Mouse (Mus musculus) neural tube, embryonic 14.5 days (tissue): ENCODE results near the gene Hcar2. TPM values are rescaled to one million over a fixed set of nuclear protein-coding genes. Genes with fewer than 3 reads are reported as not detected.

Experiments
- ATAC-seq: fragments of 200-750 bp; cut with Nextera tagmentation; 2 replicates; pipeline ENCODE4 v1.8.0; 2017; ENCODE audit warnings: low read depth, mild to moderate bottlenecking, moderate TSS enrichment, moderate library complexity
- H3K27ac ChIP-seq: fragments of 300-500 bp; sonication (generic); 2 replicates; pipeline ENCODE4 v1.5.1; 2014; ENCODE audit warnings: low read depth, mild to moderate bottlenecking, control low read depth, low read length, moderate library complexity, mixed read lengths
- H3K27me3 ChIP-seq: fragments of 300-500 bp; sonication (generic); 2 replicates; pipeline ENCODE4 v1.6.1; 2014; ENCODE audit warnings: low read length; ENCODE audit not compliant: control insufficient read depth, insufficient read depth
- H3K36me3 ChIP-seq: fragments of 300-500 bp; sonication (generic); 2 replicates; pipeline ENCODE4 v1.6.1; 2014; ENCODE audit warnings: low read length, mixed read lengths; ENCODE audit not compliant: control insufficient read depth, insufficient read depth
- H3K4me1 ChIP-seq: fragments of 300-500 bp; sonication (generic); 2 replicates; pipeline ENCODE4 v1.6.1; 2014; ENCODE audit warnings: low read length; ENCODE audit not compliant: control insufficient read depth, insufficient read depth
- H3K4me2 ChIP-seq: fragments of 300-500 bp; sonication (generic); 2 replicates; pipeline ENCODE4 v1.6.1; 2014; ENCODE audit warnings: mild to moderate bottlenecking, low read depth, low read length, control low read depth
- H3K4me3 ChIP-seq: fragments of 300-500 bp; sonication (generic); 2 replicates; pipeline ENCODE4 v1.5.1; 2014; ENCODE audit warnings: low read depth, low read length, control low read depth, mixed read lengths
- H3K9ac ChIP-seq: fragments of 300-500 bp; sonication (generic); replicated peaks from 2 replicates; pipeline ENCODE4 v1.6.1; 2014; ENCODE audit warnings: low read depth, mild to moderate bottlenecking, control low read depth, low read length, mixed read lengths
- H3K9me3 ChIP-seq: fragments of 300-500 bp; sonication (generic); 2 replicates; pipeline ENCODE4 v1.6.1; 2016; ENCODE audit warnings: low read length; ENCODE audit not compliant: control insufficient read depth
- WGBS: fragments of 180-500 bp; shearing (Covaris S2); extraction: QIAGEN DNeasy Blood & Tissue Kit; methylation state at CpG from one replicate; pipeline ENCODE4 v1.1.7; 2014; 5-methylcytosine and 5-hydroxymethylcytosine counted together
- polyA plus RNA-seq: library from polyadenylated mRNA; unstranded; fragments of >200 nt; fragmentation: Nextera tagmentation; extraction: Ambion mirVana; gene quantifications from 2 replicates; pipeline ENCODE4 v1.2.1, GENCODE M21; 2014

Hcar2 gene
- polyA plus RNA-seq, 1 experiment from 2014 or later = not detected

DNA sequence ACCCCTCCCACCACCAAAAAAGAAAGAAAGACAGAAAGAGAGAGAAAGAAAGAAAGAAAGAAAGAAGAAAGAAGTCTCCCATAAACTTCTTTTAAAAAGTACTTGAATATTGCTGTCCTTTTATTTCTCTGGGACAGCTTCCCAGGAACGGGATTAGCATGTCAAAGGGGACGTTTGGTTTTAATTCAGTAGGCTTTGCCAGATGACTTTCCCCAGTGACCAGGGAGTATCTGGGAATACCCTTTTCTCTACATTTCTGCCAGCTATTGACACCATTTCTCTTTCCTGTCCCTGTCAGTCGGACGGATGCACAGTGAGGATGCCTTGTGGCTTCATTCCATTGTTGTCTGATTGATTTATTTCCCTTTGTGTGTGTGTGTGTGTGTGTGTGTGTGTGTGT lies 21.5 kb downstream of the Hcar2 start:
- no peaks in the 10 kb centered on the region for H3K36me3 ChIP-seq
- no peak overlapping the region for H3K4me3 ChIP-seq
- H3K9ac ChIP-seq = no peak overlapping the region
- 30% methylated on average over 4 of the region's 4 CpGs for WGBS
- no peak overlapping the region for H3K27ac ChIP-seq
- H3K4me1 ChIP-seq = no peaks in the 10 kb centered on the region
- H3K27me3 ChIP-seq = no peaks in the 10 kb centered on the region
- H3K9me3 ChIP-seq = no peaks in the 10 kb centered on the region
- H3K4me2 ChIP-seq = no peak overlapping the region
- no peak for ATAC-seq

DNA sequence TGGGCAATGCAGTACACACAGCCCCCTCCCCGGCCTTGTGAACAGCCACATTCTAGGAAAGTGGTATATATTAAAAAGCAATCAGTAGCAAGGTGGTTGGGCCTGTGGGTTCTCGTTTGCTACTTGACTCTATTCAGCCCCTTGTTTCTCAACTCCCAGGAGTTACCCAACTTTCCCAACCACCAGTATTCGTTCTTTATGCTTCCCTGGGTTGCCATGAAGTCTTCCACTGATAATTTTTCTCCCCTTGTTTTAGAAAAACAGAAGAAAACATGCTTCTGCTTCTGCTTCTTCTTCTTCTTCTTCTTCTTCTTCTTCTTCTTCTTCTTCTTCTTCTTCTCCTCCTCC lies 22.4 kb downstream of the Hcar2 start:
- Histone ChIP-seq H3K4me2 (no peak overlapping the region), H3K36me3 (no peaks in the 10 kb centered on the region), H3K4me1 (no peaks in the 10 kb centered on the region), H3K9me3 (no peaks in the 10 kb centered on the region), H3K4me3 (no peak overlapping the region), H3K27ac (no peak overlapping the region), H3K9ac (no peak overlapping the region), H3K27me3 (no peaks in the 10 kb centered on the region)
- ATAC-seq = no peak
- 82% methylated on average over 3 of the region's 3 CpGs for WGBS

GRCm38 (mm10) chr5:123842221-123842934 lies 22.9 kb downstream of the Hcar2 start:
- H3K4me3 ChIP-seq = no peak overlapping the region
- no peak overlapping the region for H3K9ac ChIP-seq
- ATAC-seq = no peak
- no peaks in the 10 kb centered on the region for H3K9me3 ChIP-seq
- no peak overlapping the region for H3K4me2 ChIP-seq
- H3K27ac ChIP-seq = no peak overlapping the region
- WGBS = 75% methylated on average over 11 of the region's 11 CpGs
- H3K36me3 ChIP-seq = no peaks in the 10 kb centered on the region
- H3K27me3 ChIP-seq = no peaks in the 10 kb centered on the region
- no peaks in the 10 kb centered on the region for H3K4me1 ChIP-seq

DNA sequence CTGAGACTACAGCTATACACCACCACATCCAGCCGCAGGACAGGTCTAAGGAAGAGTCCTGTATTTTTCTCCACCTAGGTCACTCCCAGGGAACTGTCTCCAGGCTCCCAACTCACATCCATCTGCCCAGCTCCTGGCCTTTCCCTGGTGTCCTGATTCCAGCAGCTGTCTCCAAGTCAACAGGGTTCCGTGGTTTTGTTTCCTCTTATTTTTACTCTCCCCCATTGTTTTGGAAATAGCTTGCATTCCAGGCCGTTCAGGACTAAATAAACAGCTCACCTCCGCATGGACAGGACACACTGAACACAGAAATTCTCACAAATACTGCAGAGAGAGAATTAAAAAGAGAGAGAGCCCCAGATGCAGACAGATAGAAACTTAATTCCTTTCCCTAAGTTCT lies 27.9 kb downstream of the Hcar2 start:
- Histone ChIP-seq H3K27ac (no peak overlapping the region), H3K9ac (no peak overlapping the region), H3K4me2 (no peak overlapping the region), H3K27me3 (no peaks in the 10 kb centered on the region), H3K9me3 (no peaks in the 10 kb centered on the region), H3K36me3 (no peaks in the 10 kb centered on the region), H3K4me1 (no peaks in the 10 kb centered on the region), H3K4me3 (no peak overlapping the region)
- WGBS = 56% methylated on average over 4 of the region's 4 CpGs
- no peak for ATAC-seq

GRCm38 (mm10) chr5:123834836-123835235 lies 30.5 kb downstream of the Hcar2 start:
- Histone ChIP-seq H3K4me3 (no peak overlapping the region), H3K27ac (no peak overlapping the region), H3K9ac (no peak overlapping the region), H3K4me1 (no peaks in the 10 kb centered on the region), H3K27me3 (no peaks in the 10 kb centered on the region), H3K9me3 (no peaks in the 10 kb centered on the region), H3K4me2 (no peak overlapping the region), H3K36me3 (no peaks in the 10 kb centered on the region)
- ATAC-seq = no peak
- 78% methylated on average over 3 of the region's 3 CpGs for WGBS

- Histone ChIP-seq H3K4me2 (no peak overlapping the region), H3K36me3 (no peaks in the 10 kb centered on the region), H3K9me3 (no peaks in the 10 kb centered on the region), H3K27me3 (no peaks in the 10 kb centered on the region), H3K9ac (no peak overlapping the region), H3K27ac (no peak overlapping the region), H3K4me1 (no peaks in the 10 kb centered on the region), H3K4me3 (no peak overlapping the region)
- ATAC-seq = no peak
- WGBS = 86% methylated on average over 7 of the region's 7 CpGs
Observed at GRCm38 (mm10) chr5:123832309-123832708, 33.0 kb downstream of the Hcar2 start.

- Histone ChIP-seq H3K4me1 (no peaks in the 10 kb centered on the region), H3K9ac (no peak overlapping the region), H3K9me3 (no peaks in the 10 kb centered on the region), H3K4me2 (no peak overlapping the region), H3K27ac (no peak overlapping the region), H3K36me3 (no peaks in the 10 kb centered on the region), H3K27me3 (no peaks in the 10 kb centered on the region), H3K4me3 (no peak overlapping the region)
- 64% methylated on average over 6 of the region's 6 CpGs for WGBS
- no peak for ATAC-seq
Observed at GRCm38 (mm10) chr5:123827659-123828091, 37.6 kb downstream of the Hcar2 start.

GRCm38 (mm10) chr5:123822706-123823105 lies 42.6 kb downstream of the Hcar2 start:
- H3K9ac ChIP-seq = no peak overlapping the region
- ATAC-seq = no peak
- WGBS = 51% methylated on average over 7 of the region's 7 CpGs

DNA sequence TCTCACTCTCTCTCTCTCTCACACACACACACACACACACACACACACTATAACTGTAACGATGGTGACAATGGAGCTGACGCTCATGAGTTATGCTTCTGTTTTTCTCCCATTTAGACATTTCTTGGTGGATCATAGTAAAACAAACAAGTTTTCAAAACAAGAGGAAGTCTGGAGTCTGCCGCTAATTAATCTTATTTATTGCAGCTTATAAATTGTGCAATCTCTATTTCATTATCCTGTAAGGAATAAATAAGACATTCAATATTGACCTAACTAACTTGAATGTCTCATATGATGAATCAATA lies 44.1 kb downstream of the Hcar2 start:
- H3K36me3 ChIP-seq = no peaks in the 10 kb centered on the region
- H3K27me3 ChIP-seq = no peaks in the 10 kb centered on the region
- no peak overlapping the region for H3K9ac ChIP-seq
- no peaks in the 10 kb centered on the region for H3K4me1 ChIP-seq
- H3K27ac ChIP-seq = no peak overlapping the region
- H3K9me3 ChIP-seq = no peaks in the 10 kb centered on the region
- 82% methylated on average over 3 of the region's 3 CpGs for WGBS
- H3K4me2 ChIP-seq = no peak overlapping the region
- H3K4me3 ChIP-seq = no peak overlapping the region
- no peak for ATAC-seq

More at GRCm38 (mm10) chr5:123822706-123823105, 42.6 kb downstream of the Hcar2 start:
- Histone ChIP-seq H3K27ac (0 out of 2 replicates have a peak overlapping the region, but pooled peaks have one; percentile 30), H3K36me3 (no peaks in the 10 kb centered on the region), H3K4me1 (no peaks in the 10 kb centered on the region), H3K4me3 (no peak overlapping the region), H3K27me3 (no peaks in the 10 kb centered on the region), H3K9me3 (no peaks in the 10 kb centered on the region), H3K4me2 (no peak overlapping the region)
